Mouse (Mus musculus): ENCODE measurements around the gene Lsm4.

Gene Lsm4

GRCm38 (mm10) chr8:70725792-70726447, 52.9 kb downstream of the Lsm4 start:
- no peak for DNase-seq (ENCODE audit: low read depth, low spot score)

DNA sequence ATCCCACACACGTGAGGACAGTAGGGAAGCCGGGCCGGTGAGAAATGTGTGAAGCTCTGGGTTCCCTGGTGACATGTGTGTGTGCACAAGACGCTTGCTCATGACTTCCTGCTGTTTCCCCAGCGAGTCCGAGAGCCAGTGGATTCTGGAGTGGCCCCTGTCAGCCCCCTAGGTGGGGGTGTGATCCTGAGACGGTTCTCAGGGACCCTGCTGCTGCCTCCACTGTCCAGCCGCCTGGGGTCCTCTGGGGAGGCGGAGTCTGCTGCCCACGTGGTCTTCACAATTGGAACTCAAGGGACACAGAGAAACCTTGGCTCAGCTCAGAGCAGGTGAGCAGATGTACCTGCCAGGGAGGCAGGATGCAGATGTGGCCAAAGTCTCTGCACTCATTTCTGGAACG, 53.7 kb downstream of the Lsm4 start:
- no peak for DNase-seq (ENCODE audit: low read depth, low spot score)
